Mouse (Mus musculus) liver, embryonic 14.5 days (tissue): ENCODE measurements around the gene Rgsl1. TPM values are rescaled to one million over a fixed set of nuclear protein-coding genes. Genes with fewer than 3 reads are reported as not detected.

ENCODE experiments used
- ATAC-seq: fragments of 200-750 bp; cut with Nextera tagmentation; 2 replicates; pipeline ENCODE4 v1.8.0; 2017; ENCODE audit warnings: moderate number of reproducible peaks, mild to moderate bottlenecking, moderate library complexity; ENCODE audit not compliant: insufficient read depth
- DNase-seq, 3 experiments: peaks; one replicate each; pipeline ENCODE4 v3.0.0-alpha.2; 2012 to 2013; ENCODE audit warnings: low read depth in 3 of 3, low spot score in 3 of 3
- H3K27ac ChIP-seq: fragments of 300-500 bp; sonication (generic); 2 replicates; pipeline ENCODE4 v1.5.1; 2014; ENCODE audit warnings: moderate library complexity, mild to moderate bottlenecking, control low read depth, inconsistent platforms
- H3K27me3 ChIP-seq: fragments of 300-500 bp; sonication (generic); 2 replicates; pipeline ENCODE4 v1.6.1; 2014; ENCODE audit warnings: mild to moderate bottlenecking, low read length, moderate library complexity; ENCODE audit not compliant: control insufficient read depth, insufficient read depth
- H3K36me3 ChIP-seq: fragments of 300-500 bp; sonication (generic); replicated peaks from 2 replicates; pipeline ENCODE4 v1.6.1; 2014; ENCODE audit warnings: low read depth; ENCODE audit not compliant: control insufficient read depth, insufficient read depth
- H3K4me1 ChIP-seq, 2 experiments: fragments of 200-500 bp in 1 of 2; fragments of 300-500 bp in 1 of 2; sonication (generic) in 1 of 2; replicated peaks; 2 replicates each; pipeline ENCODE4 v1.6.1; 2012 to 2014; ENCODE audit warnings: antibody characterized with exemption in 1 of 2, inconsistent platforms in 1 of 2, low read length in 1 of 2; ENCODE audit not compliant: control insufficient read depth in 2 of 2, insufficient read depth in 2 of 2
- H3K4me2 ChIP-seq: fragments of 300-500 bp; sonication (generic); 2 replicates; pipeline ENCODE4 v1.6.1; 2014; ENCODE audit warnings: low read depth, mild to moderate bottlenecking, control low read depth, moderate library complexity
- H3K4me3 ChIP-seq, 2 experiments: fragments of 200-500 bp in 1 of 2; fragments of 300-500 bp in 1 of 2; sonication (generic) in 1 of 2; 2 replicates each; pipeline ENCODE4 v1.5.1; 2012 to 2014; ENCODE audit warnings: low read depth in 2 of 2, low read length in 2 of 2, mild to moderate bottlenecking in 2 of 2, control low read depth in 1 of 2, inconsistent platforms in 1 of 2, moderate library complexity in 1 of 2; ENCODE audit not compliant: insufficient read depth in 1 of 2
- H3K9ac ChIP-seq: fragments of 300-500 bp; sonication (generic); replicated peaks from 2 replicates; pipeline ENCODE4 v1.6.1; 2014; ENCODE audit warnings: mild to moderate bottlenecking, control low read depth, moderate library complexity
- H3K9me3 ChIP-seq: fragments of 300-500 bp; sonication (generic); 2 replicates; pipeline ENCODE4 v1.6.1; 2016; ENCODE audit warnings: low read length, mixed read lengths; ENCODE audit not compliant: control insufficient read depth
- CTCF ChIP-seq: IDR thresholded peaks from 2 replicates; pipeline ENCODE4 v1.5.1; 2016; ENCODE audit warnings: antibody characterized with exemption, low read depth, control low read depth
- EP300 ChIP-seq: IDR thresholded peaks from 2 replicates; pipeline ENCODE4 v1.6.1; 2016; ENCODE audit warnings: antibody characterized with exemption, low read depth
- WGBS: fragments of 180-500 bp; shearing (Covaris S2); extraction: QIAGEN DNeasy Blood & Tissue Kit; methylation state at CpG from one replicate; pipeline ENCODE4 v1.1.7; 2014; ENCODE audit not compliant: insufficient replicate concordance; 5-methylcytosine and 5-hydroxymethylcytosine counted together
- polyA plus RNA-seq, 2 experiments: library from polyadenylated mRNA; depleted of rRNA in 1 of 2; stranded (reverse) in 1 of 2; unstranded in 1 of 2; fragments of >200 nt; fragmentation: Nextera tagmentation in 1 of 2; extraction: Ambion mirVana in 1 of 2; gene quantifications; 2 replicates each; pipeline versions ENCODE4 v1.2.1 to v1.2.3; 2012 to 2014

Gene Rgsl1
- polyA plus RNA-seq, 2 experiments: 0.03 TPM; not detected in 1

- Histone ChIP-seq H3K27me3 (no peaks in the 10 kb centered on the region), H3K4me1 (0 out of 4 replicates have a peak, but pooled peaks cover 0 to 2% of the 10 kb centered on the region in 2 experiments), H3K4me3 (no peak overlapping the region), H3K4me2 (no peak overlapping the region), H3K27ac (no peak overlapping the region), H3K9ac (no peak overlapping the region), H3K36me3 (no peaks in the 10 kb centered on the region), H3K9me3 (no peaks in the 10 kb centered on the region)
- TF ChIP-seq CTCF (no peak), EP300 (no peak)
- 10% methylated on average over 4 of the region's 4 CpGs for WGBS
- DNase-seq (no peak), ATAC-seq (no peak)
Observed at GRCm38 (mm10) chr1:153785608-153786007, 58.3 kb downstream of the Rgsl1 start.

- Histone ChIP-seq H3K27me3 (no peaks in the 10 kb centered on the region), H3K4me3 (no peak overlapping the region), H3K9me3 (no peaks in the 10 kb centered on the region), H3K9ac (no peak overlapping the region), H3K4me1 (0 out of 4 replicates have a peak, but pooled peaks cover 0 to 2% of the 10 kb centered on the region in 2 experiments), H3K36me3 (no peaks in the 10 kb centered on the region), H3K4me2 (no peak overlapping the region), H3K27ac (no peak overlapping the region)
- DNase-seq (no peak), ATAC-seq (no peak)
- whole genome bisulfite sequencing: 32% methylated on average over 1 of the region's 1 CpGs
- TF ChIP-seq CTCF (no peak), EP300 (no peak)
Observed at GRCm38 (mm10) chr1:153783339-153783738, 60.6 kb downstream of the Rgsl1 start.

- DNase-seq (no peak), ATAC-seq (no peak)
- H3K27ac ChIP-seq: no peak overlapping the region
- TF ChIP-seq CTCF (no peak), EP300 (no peak)
- H3K27me3 ChIP-seq: no peaks in the 10 kb centered on the region
- no peaks in the 10 kb centered on the region for H3K9me3 ChIP-seq
- H3K9ac ChIP-seq: no peak overlapping the region
- no peaks in the 10 kb centered on the region for H3K36me3 ChIP-seq
- WGBS: 72% methylated on average over 10 of the region's 10 CpGs
- no peak overlapping the region for H3K4me2 ChIP-seq
- no peak overlapping the region for H3K4me3 ChIP-seq
- no peaks in the 10 kb centered on the region for H3K4me1 ChIP-seq
Observed at GRCm38 (mm10) chr1:153778205-153778604, 65.7 kb downstream of the Rgsl1 start.

GRCm38 (mm10) chr1:153776257-153776656, 67.7 kb downstream of the Rgsl1 start:
- TF ChIP-seq EP300: no peak
- no peak for TF ChIP-seq CTCF
- ATAC-seq (no peak), DNase-seq (no peak)
- no peaks in the 10 kb centered on the region for H3K27me3 ChIP-seq
- H3K4me3 ChIP-seq: no peak overlapping the region
- no peak overlapping the region for H3K4me2 ChIP-seq
- H3K9ac ChIP-seq: no peak overlapping the region
- 74% methylated on average over 7 of the region's 7 CpGs for WGBS
- no peaks in the 10 kb centered on the region for H3K9me3 ChIP-seq
- H3K27ac ChIP-seq: no peak overlapping the region
- no peaks in the 10 kb centered on the region for H3K36me3 ChIP-seq
- H3K4me1 ChIP-seq: no peaks in the 10 kb centered on the region

GRCm38 (mm10) chr1:153775174-153775573, 68.8 kb downstream of the Rgsl1 start:
- no peaks in the 10 kb centered on the region for H3K27me3 ChIP-seq
- no peak overlapping the region for H3K9ac ChIP-seq
- ATAC-seq: no peak
- no peak overlapping the region for H3K27ac ChIP-seq
- TF ChIP-seq EP300 (no peak), CTCF (no peak)
- H3K4me3 ChIP-seq: no peak overlapping the region
- WGBS: 68% methylated on average over 6 of the region's 6 CpGs
- peaks cover 0 to 6% of the 10 kb centered on the region in 2 experiments; a peak in 2 of 4 replicates for H3K4me1 ChIP-seq
- no peak for DNase-seq
- no peak overlapping the region for H3K4me2 ChIP-seq
- H3K36me3 ChIP-seq: no peaks in the 10 kb centered on the region
- no peaks in the 10 kb centered on the region for H3K9me3 ChIP-seq
